Mouse (Mus musculus) megakaryocyte progenitor cell, adult 5-6 weeks (primary cell): ENCODE measurements around the gene Gda. TPM values are rescaled to one million over a fixed set of nuclear protein-coding genes. Genes with fewer than 3 reads are reported as not detected.

Experiments used
- ATAC-seq: replicated peaks from 2 replicates; pipeline ENCODE4 v1.8.0; 2016; ENCODE audit warnings: mild to moderate bottlenecking, moderate TSS enrichment, inconsistent platforms; ENCODE audit not compliant: poor library complexity
- total RNA-seq, 2 experiments: library from RNA; stranded (forward) in 1 of 2; stranded (reverse) in 1 of 2; fragments of 157-497, 149-512 nt in 1 of 2; fragments of 200-1000 nt in 1 of 2; gene quantifications; 2 replicates each; pipeline versions ENCODE4 v1.2.3 to v1.2.4; 2015 to 2017

Gda gene
- total RNA-seq, 2 experiments from 2014 or later: 72.8 to 99.5 TPM

- no peak for ATAC-seq
Observed at GRCm38 (mm10) chr19:21379195-21379594, 94.0 kb downstream of the Gda start.

- ATAC-seq: peak; percentile 68
Observed at GRCm38 (mm10) chr19:21376445-21377218, 96.6 kb downstream of the Gda start.

DNA sequence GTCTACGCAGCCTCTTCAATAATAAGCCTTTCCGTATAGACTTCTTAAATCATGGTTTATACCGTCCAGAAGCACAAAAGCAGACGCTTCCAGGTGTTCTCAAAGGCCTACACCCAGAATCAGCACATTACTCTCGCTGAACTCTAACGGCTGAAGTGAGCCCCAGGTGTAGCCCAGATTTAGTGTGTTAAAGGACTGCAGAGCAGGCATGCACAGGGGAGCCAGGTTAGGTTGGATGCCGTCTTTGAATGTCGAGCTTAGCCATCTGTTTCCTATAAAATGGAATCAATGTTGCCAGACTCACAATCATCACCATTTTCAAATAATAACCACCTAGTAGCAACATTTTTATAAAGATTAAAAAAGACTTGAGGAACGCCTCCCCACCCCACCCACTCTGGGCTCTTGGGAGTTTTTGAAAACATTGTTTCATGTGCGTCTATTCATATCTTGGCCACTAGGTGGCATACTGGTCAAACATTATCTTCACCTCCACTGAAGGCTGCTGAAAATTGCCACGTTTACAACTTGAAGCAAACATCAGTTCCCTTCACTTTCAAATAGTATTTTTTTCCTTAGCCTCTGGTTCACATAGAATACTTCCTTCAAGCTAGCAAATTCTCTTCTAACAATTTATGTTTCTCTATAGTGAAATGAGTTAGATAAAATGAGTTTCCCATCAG is 100.0 kb downstream of the Gda start:
- ATAC-seq: peak; percentile 88

DNA sequence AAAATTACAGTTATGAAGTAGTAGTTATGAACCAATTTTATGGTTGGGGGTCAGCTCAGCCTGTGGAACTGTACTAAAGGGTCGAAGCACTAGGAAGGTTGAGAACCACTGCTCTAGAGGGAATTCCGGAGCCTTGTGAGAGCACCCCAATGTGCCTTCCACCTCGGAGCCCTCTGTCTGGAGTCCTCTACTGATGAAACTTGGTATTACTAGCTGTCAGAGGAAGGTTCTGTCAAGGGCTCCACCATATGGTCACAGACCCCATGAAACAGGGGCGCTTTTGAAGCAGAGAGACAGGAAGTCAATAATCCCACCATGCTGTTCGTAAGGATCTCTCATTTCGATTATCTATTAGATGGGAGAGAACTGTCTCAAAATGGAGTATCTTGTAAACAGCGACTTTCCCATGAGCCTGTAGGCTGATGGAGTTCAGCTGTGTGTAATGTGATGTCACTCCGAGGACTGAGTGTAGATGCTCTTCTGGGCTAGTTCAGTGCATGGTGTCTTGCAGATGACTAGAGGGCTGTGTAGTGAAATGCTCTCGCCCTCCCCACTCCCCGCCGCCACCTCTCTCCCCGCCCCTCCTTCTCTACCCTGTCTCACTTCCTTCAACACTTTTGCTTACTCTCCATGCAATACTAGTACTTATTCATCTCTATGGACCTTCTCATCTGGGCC is 100.7 kb downstream of the Gda start:
- ATAC-seq: no peak

- no peak for ATAC-seq
Observed at GRCm38 (mm10) chr19:21371337-21371736, 101.9 kb downstream of the Gda start.

GRCm38 (mm10) chr19:21370782-21371181 is 102.5 kb downstream of the Gda start:
- ATAC-seq: no peak

GRCm38 (mm10) chr19:21369175-21369574 is 104.1 kb downstream of the Gda start:
- no peak for ATAC-seq

DNA sequence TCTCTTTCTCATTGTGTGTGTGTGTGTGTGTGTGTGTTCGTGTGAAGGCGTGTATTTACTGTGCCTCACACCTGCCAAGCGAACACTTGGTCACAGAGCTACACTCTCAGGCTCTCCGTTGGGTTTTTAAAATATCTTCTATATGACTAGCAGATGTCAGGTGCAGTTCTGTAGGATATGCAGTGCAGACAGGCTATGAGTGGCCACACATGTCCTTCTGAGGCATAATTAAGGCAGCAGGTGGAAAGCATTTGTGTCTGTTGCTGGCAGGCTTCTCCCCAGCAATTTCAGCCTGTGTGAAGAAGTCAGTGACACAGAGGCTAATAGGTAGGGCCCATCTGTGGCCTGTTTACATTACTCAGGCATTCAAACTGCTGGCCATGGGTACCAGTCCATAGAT is 104.7 kb downstream of the Gda start:
- ATAC-seq: no peak

- ATAC-seq: peak; percentile 54; the same call in 1 of the 2 replicates
Observed at GRCm38 (mm10) chr19:21357792-21358191, 115.5 kb downstream of the Gda start.

DNA sequence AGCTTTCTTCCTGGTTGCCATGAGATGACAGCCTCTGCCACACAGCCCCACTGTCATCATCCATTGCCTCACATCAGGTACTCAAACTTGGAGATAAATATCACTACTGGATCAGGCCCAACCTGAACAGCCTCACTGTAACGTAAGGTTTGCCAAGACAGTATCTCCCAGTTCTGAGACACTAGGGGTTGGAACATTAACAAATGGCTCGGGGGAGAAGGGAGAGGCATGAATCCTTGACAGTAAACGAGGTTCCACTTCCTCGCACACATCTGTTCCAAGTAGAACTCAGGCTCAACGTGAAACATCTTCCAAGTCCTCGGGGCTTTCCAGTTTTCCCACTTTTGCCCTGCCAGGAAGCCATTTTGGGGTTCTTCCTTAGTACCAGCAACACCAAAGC is 123.6 kb downstream of the Gda start:
- no peak for ATAC-seq

- no peak for ATAC-seq
Observed at GRCm38 (mm10) chr19:21346646-21347045, 126.6 kb downstream of the Gda start.

Other genes with a start within 250 kb of the Gda start
- 134 and 154 TPM in 2 replicates for gene Zfand5, start 201.2 kb downstream of the Gda start, total RNA-seq (2015)
- 87.5 and 93.1 TPM in 2 replicates for gene Zfand5, start 201.2 kb downstream of the Gda start, total RNA-seq (2017)
- 46.4 and 49.2 TPM in 2 replicates for gene 1110059E24Rik, start 179.5 kb upstream of the Gda start, total RNA-seq (2015)
- 68.3 and 82.1 TPM in 2 replicates for gene 1110059E24Rik, start 179.5 kb upstream of the Gda start, total RNA-seq (2017)
- 81.0 and 86.6 TPM in 2 replicates for gene Abhd17b, start 179.7 kb upstream of the Gda start, total RNA-seq (2015)
- 54.6 and 57.9 TPM in 2 replicates for gene Abhd17b, start 179.7 kb upstream of the Gda start, total RNA-seq (2017)